Mouse (Mus musculus) brain, embryonic 14.5 days (tissue): ENCODE results near the gene Tdrd1.

ENCODE experiments used
- CTCF ChIP-seq: fragments of 200-500 bp; IDR thresholded peaks from 2 replicates; pipeline ENCODE4 v1.5.1; 2012; ENCODE audit warnings: inconsistent platforms, mild to moderate bottlenecking, moderate library complexity, borderline replicate concordance; ENCODE audit not compliant: insufficient read depth, insufficient read length; ENCODE audit errors: extremely low read depth
- POLR2A ChIP-seq: fragments of 200-500 bp; IDR thresholded peaks from 2 replicates; pipeline ENCODE4 v1.6.1; 2012; ENCODE audit warnings: mild to moderate bottlenecking, inconsistent platforms, borderline replicate concordance; ENCODE audit not compliant: poor library complexity, insufficient read depth, insufficient read length, severe bottlenecking; ENCODE audit errors: extremely low read depth

DNA sequence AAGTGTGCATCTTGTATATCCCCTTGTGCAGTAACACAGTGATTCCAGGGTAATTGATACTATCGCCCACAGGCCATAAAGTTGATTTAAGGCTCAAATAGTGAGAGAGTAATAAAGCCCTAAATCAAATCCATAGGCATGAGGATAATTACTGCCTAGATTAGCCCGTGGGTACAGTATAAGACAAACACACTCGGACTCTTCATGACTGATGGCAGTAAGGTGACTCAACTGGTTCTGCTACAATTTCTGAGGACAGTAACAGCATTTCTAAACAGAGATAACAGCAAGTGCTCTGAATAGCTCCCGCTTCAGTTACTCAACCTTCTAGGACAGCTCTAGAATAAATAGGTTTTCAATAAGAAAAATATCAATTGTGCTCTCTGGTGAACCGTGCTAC lies 18.9 kb upstream of the Tdrd1 start:
- TF ChIP-seq POLR2A (no peak), CTCF (no peak)
